Mouse (Mus musculus): ENCODE measurements at regions not wholly inside any gene's neighbourhood (a gene's known extent, or its start where the extent isn't known, plus 50 kb on each side); places are given as distances from the start of the nearest gene placed in this dataset.

DNA sequence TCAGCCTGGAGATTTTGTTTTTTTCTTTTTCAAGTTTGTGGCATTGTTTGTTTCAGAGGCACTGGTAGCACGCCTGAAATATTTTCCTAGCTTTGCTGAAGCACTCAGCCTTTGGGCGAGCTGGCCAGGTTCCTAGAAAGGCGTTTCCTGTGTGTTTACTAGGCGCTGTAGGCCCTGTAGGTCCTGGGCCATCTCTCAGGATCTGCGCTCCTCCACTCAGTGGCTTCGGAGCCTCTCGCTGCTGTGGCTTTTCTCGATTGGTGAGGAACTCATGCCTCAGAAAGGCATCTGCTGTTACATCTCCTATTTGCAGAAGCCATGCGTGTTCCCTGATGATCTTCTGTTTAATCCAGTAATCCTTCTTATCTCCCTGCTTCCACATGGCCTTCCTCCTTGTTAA, 188.0 kb upstream of the Plcz1 start:
- no peak for DNase-seq (ENCODE audit: low spot score in 2 of 2)

GRCm38 (mm10) chr6:140228741-140229140, 187.5 kb upstream of the Plcz1 start:
- DNase-seq (ENCODE audit: low spot score in 2 of 2), result no peak

DNA sequence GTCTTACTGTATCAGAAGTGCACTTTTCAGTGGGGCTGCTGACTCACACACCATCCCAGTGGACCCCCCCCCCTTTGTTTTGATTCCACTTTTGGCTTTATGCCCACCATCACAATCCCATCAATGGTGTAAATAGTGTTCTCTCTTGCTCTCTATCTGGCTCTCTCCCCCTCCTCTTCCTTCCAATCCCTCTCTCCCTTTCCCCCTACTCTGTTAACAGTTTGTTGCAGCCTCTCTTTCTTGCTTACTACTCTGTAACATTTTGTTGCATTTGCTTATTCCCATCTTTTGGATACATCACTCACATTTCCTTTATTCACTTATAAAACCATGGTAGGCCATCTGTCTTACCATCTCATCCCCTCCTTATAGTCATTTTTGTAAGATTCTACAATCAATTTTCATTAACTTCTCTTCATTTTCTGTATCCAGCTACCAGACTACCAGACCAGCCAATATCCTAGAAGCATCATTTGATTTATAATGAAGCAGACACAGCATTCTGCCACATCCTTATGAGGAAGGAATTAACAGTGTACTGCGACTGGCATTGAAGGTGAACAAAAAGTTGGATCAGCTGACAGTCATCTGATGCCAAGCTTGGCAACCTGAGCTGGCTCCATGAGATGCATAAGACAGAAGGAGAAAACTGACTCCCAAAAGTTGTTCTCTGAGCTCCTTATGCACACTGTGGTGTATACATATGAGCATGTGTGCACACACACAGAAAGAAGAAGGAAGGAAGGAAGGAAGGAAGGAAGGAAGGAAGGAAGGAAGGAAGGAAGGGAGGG, 181.5 kb upstream of the Plcz1 start:
- no peak for DNase-seq (ENCODE audit: low spot score in 2 of 2)

GRCm38 (mm10) chr6:140221653-140222272, 180.5 kb upstream of the Plcz1 start:
- DNase-seq (ENCODE audit: low spot score in 2 of 2), result no peak

DNA sequence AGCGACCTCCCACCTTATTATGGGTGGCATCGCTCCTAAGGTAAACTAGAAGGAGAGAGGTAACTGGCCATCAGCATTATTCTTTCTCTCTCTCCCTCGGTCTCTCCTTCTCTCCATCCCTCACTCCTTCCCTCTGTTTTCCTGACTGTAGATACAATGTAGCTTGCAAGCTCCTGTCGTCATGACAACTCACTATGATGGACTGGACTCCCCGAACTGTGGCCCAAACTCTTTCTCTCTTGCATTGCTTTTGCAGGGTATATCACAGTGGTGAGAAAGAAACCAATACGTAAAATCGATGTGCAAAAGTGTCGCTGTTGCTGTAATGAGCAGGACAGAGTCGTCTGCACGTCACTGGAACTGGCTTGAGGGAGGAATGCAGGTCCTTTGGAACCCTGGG, 177.5 kb upstream of the Plcz1 start:
- no peak for DNase-seq (ENCODE audit: low spot score in 2 of 2)

GRCm38 (mm10) chr6:140212403-140212802, 171.1 kb upstream of the Plcz1 start:
- DNase-seq (ENCODE audit: low spot score in 2 of 2), result no peak

- no peak for DNase-seq (ENCODE audit: low spot score in 2 of 2)
Observed at GRCm38 (mm10) chr6:140210141-140210540, 168.9 kb upstream of the Plcz1 start.

- no peak for DNase-seq (ENCODE audit: low spot score in 2 of 2)
Observed at GRCm38 (mm10) chr6:140209083-140209482, 167.8 kb upstream of the Plcz1 start.

GRCm38 (mm10) chr6:140208375-140208774, 167.1 kb upstream of the Plcz1 start:
- DNase-seq (ENCODE audit: low spot score in 2 of 2), result no peak

- DNase-seq (ENCODE audit: low spot score in 2 of 2), result peak; percentile 47 to 74
Observed at GRCm38 (mm10) chr6:140206676-140207075, 165.4 kb upstream of the Plcz1 start.

- no peak for DNase-seq (ENCODE audit: low spot score in 2 of 2)
Observed at GRCm38 (mm10) chr6:140201356-140201755, 160.1 kb upstream of the Plcz1 start.

GRCm38 (mm10) chr6:140200322-140200721, 159.1 kb upstream of the Plcz1 start:
- DNase-seq (ENCODE audit: low spot score in 2 of 2), result no peak

DNA sequence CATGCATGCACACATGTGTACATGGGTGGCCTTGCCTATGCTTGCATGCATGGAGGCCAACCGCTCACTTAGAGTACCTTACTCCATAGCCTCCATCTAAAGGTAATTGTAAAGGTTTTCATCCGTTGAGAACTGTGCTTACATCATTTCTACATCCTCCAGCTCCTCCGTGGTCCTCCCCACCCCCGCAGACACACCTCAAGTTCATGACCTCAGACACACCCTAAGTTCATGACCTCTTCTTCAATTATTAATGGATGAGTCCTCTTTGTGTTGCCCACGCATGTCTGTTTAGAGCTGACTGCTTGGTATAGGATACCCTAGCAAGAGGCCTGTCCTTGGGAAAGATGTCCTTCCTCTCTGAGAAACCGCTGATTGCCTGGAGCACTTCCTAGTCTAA, 156.8 kb upstream of the Plcz1 start:
- no peak for DNase-seq (ENCODE audit: low spot score in 2 of 2)

GRCm38 (mm10) chr6:140197113-140197675, 155.9 kb upstream of the Plcz1 start:
- DNase-seq (ENCODE audit: low spot score in 2 of 2), result no peak

GRCm38 (mm10) chr6:140194276-140194675, 153.0 kb upstream of the Plcz1 start:
- DNase-seq (ENCODE audit: low spot score in 2 of 2), result no peak

GRCm38 (mm10) chr6:140193084-140193939, 152.1 kb upstream of the Plcz1 start:
- DNase-seq (ENCODE audit: low spot score in 2 of 2), result no peak

- no peak for DNase-seq (ENCODE audit: low spot score in 2 of 2)
Observed at GRCm38 (mm10) chr6:140192526-140192925, 151.3 kb upstream of the Plcz1 start.

- no peak for DNase-seq (ENCODE audit: low spot score in 2 of 2)
Observed at GRCm38 (mm10) chr6:140191341-140191740, 150.1 kb upstream of the Plcz1 start.

GRCm38 (mm10) chr6:140189601-140190000, 148.3 kb upstream of the Plcz1 start:
- DNase-seq (ENCODE audit: low spot score in 2 of 2), result no peak

GRCm38 (mm10) chr6:140187733-140188132, 146.5 kb upstream of the Plcz1 start:
- no peak for DNase-seq (ENCODE audit: low spot score in 2 of 2)

GRCm38 (mm10) chr6:140187106-140187505, 145.8 kb upstream of the Plcz1 start:
- DNase-seq (ENCODE audit: low spot score in 2 of 2), result no peak

- no peak for DNase-seq (ENCODE audit: low spot score in 2 of 2)
Observed at GRCm38 (mm10) chr6:140179999-140180398, 138.7 kb upstream of the Plcz1 start.
